Mouse (Mus musculus) heart, postnatal 10 days (tissue): ENCODE data around the gene Gpat3. TPM values are rescaled to one million over a fixed set of nuclear protein-coding genes. Genes with fewer than 3 reads are reported as not detected.

ENCODE experiments used
- DNase-seq, 2 experiments: peaks; one replicate each; pipeline ENCODE4 v3.0.0; 2021
- intact Hi-C: fragments of 180-260 bp; cut with DNase I; formaldehyde crosslinking; loops from one replicate; pipeline ENCODE4 v1.15.1; 2025
- total RNA-seq, 2 experiments: library from RNA; stranded (reverse); gene quantifications; 2 replicates each; pipeline ENCODE4 v1.2.3; 2021

Gene Gpat3
- total RNA-seq: 10 to 100 TPM; 28.3 to 43.5 TPM

GRCm38 (mm10) chr5:100845485-100845847 lies at the start of gene Gpat3:
Gene Gpat3, plus strand, starts transcription at chr5:100845713.
- intact Hi-C loops: no loop called here
- DNase-seq: peak; percentile 66 to 72

GRCm38 (mm10) chr5:100798165-100798860 lies 47.2 kb upstream of the Gpat3 start, which contains the start of the genes Helq and Mrps18c:
Gene Helq, minus strand, starts transcription at chr5:100798598.
Gene Mrps18c, plus strand, starts transcription at chr5:100798627.
- intact Hi-C loops: loop anchor here (5.0 kb wide), 1 partner anchor 121 kb away; the partner anchor contains the start of gene Coq2
- peak; percentile 91 to 93 for DNase-seq

- DNase-seq: no peak
- intact Hi-C loops: no loop called here
These were observed 27.2 kb upstream of the Gpat3 start for GRCm38 (mm10) chr5:100818341-100818740.

GRCm38 (mm10) chr5:100819568-100820480 lies 25.7 kb upstream of the Gpat3 start:
- no peak for DNase-seq
- intact Hi-C loops: no loop called here

- intact Hi-C loops: no loop called here
- peak; percentile 90 to 91 for DNase-seq
These were observed 24.9 kb upstream of the Gpat3 start, which contains the start of gene Abraxas1 for GRCm38 (mm10) chr5:100820483-100821184. Gene Abraxas1, minus strand, starts transcription at chr5:100820965.

GRCm38 (mm10) chr5:100821375-100821774 lies 24.1 kb upstream of the Gpat3 start:
- no peak for DNase-seq
- intact Hi-C loops: no loop called here

- intact Hi-C loops: no loop called here
- no peak for DNase-seq
These were observed 22.7 kb upstream of the Gpat3 start for GRCm38 (mm10) chr5:100822826-100823225.

- no peak for DNase-seq
- intact Hi-C loops: loop anchor here (1.0 to 5.0 kb wide), 2 partner anchors 87 to 841 kb away; no protein-coding TSS in a partner anchor
These were observed 19.5 kb upstream of the Gpat3 start for GRCm38 (mm10) chr5:100825975-100826374.

- no peak for DNase-seq
- intact Hi-C loops: loop anchor here (1.0 to 5.0 kb wide), 2 partner anchors 87 to 841 kb away; no protein-coding TSS in a partner anchor
These were observed 19.0 kb upstream of the Gpat3 start for GRCm38 (mm10) chr5:100826531-100826930.

GRCm38 (mm10) chr5:100828701-100829100 lies 16.8 kb upstream of the Gpat3 start:
- no peak for DNase-seq
- intact Hi-C loops: loop anchor here (5.0 kb wide), 1 partner anchor 839 kb away; no protein-coding TSS in a partner anchor

GRCm38 (mm10) chr5:100832680-100833079 lies 12.8 kb upstream of the Gpat3 start:
- DNase-seq: no peak
- intact Hi-C loops: no loop called here

GRCm38 (mm10) chr5:100833841-100834240 lies 11.7 kb upstream of the Gpat3 start:
- intact Hi-C loops: no loop called here
- DNase-seq: no peak

- intact Hi-C loops: loop anchor here (2.0 kb wide), 1 partner anchor 29 kb away; no protein-coding TSS in a partner anchor
- peak; percentile 51 to 63 for DNase-seq
These were observed 9.5 kb upstream of the Gpat3 start for GRCm38 (mm10) chr5:100835862-100836538.

- peak; percentile 81 to 87 for DNase-seq
- intact Hi-C loops: loop anchor here (2.0 kb wide), 1 partner anchor 27 kb away; no protein-coding TSS in a partner anchor
These were observed 7.6 kb upstream of the Gpat3 start for GRCm38 (mm10) chr5:100837907-100838306.

GRCm38 (mm10) chr5:100844485-100844884 lies 1.0 kb upstream of the Gpat3 start:
- no peak for DNase-seq
- intact Hi-C loops: no loop called here

GRCm38 (mm10) chr5:100845848-100846598 lies 510 bp downstream of the Gpat3 start:
- DNase-seq: peak; percentile 81 to 82
- intact Hi-C loops: loop anchor here (2.0 kb wide), 1 partner anchor 15 kb away; no protein-coding TSS in a partner anchor

GRCm38 (mm10) chr5:100846599-100846920 lies 1.0 kb downstream of the Gpat3 start:
- no peak for DNase-seq
- intact Hi-C loops: loop anchor here (2.0 kb wide), 1 partner anchor 14 kb away; no protein-coding TSS in a partner anchor

- intact Hi-C loops: loop anchor here (2.0 kb wide), 1 partner anchor 14 kb away; no protein-coding TSS in a partner anchor
- DNase-seq: no peak
These were observed 1.6 kb downstream of the Gpat3 start for GRCm38 (mm10) chr5:100847143-100847542.

GRCm38 (mm10) chr5:100853963-100854362 lies 8.4 kb downstream of the Gpat3 start:
- no peak for DNase-seq
- intact Hi-C loops: no loop called here
